Mouse (Mus musculus) layer of hippocampus, adult 9-10 months (tissue): ENCODE results near the gene Bcl11a.

ENCODE experiments used
- DNase-seq: peaks from one replicate; pipeline ENCODE4 v3.0.0; 2022; ENCODE audit warnings: low spot score

Gene Bcl11a

GRCm38 (mm10) chr11:24203489-24203888, 125.6 kb downstream of the Bcl11a start:
- no peak for DNase-seq

GRCm38 (mm10) chr11:24208951-24209351, 131.1 kb downstream of the Bcl11a start:
- no peak for DNase-seq

GRCm38 (mm10) chr11:24214509-24215134, 136.8 kb downstream of the Bcl11a start:
- no peak for DNase-seq

- no peak for DNase-seq
Measured at GRCm38 (mm10) chr11:24217741-24218333, 140.0 kb downstream of the Bcl11a start.

GRCm38 (mm10) chr11:24221601-24222307, 143.9 kb downstream of the Bcl11a start:
- DNase-seq, result no peak
